Mouse (Mus musculus) testis, postnatal 10 days (tissue): ENCODE results near the gene Psg18.
"Not testable (repeated sequence)": the region's sequence is repeated elsewhere in the genome, so short reads cannot be mapped to it uniquely, and the experiment has no call there.

Experiments
- DNase-seq: peaks from one replicate; pipeline ENCODE4 v3.0.0; 2021; ENCODE audit warnings: low spot score

The Psg18 gene

GRCm38 (mm10) chr7:18354909-18355308 lies at the start of gene Psg18:
TSS of gene Psg18 (minus strand) at chr7:18355009.
- not testable (repeated sequence) for DNase-seq

- no peak for DNase-seq
Observed at GRCm38 (mm10) chr7:18403407-18403806, 48.6 kb upstream of the Psg18 start.

GRCm38 (mm10) chr7:18402527-18403237 lies 47.9 kb upstream of the Psg18 start:
- DNase-seq = no peak

- DNase-seq = not testable (repeated sequence)
Observed at GRCm38 (mm10) chr7:18391483-18391882, 36.7 kb upstream of the Psg18 start.

- no peak for DNase-seq
Observed at GRCm38 (mm10) chr7:18378295-18378694, 23.5 kb upstream of the Psg18 start.

GRCm38 (mm10) chr7:18335411-18335810 lies 19.4 kb downstream of the Psg18 start:
- not testable (repeated sequence) for DNase-seq
